Mouse (Mus musculus) thymus, postnatal 36 days (tissue): ENCODE data around the gene Ccr6.

Source experiments
- DNase-seq, 2 experiments: peaks; one replicate each; pipeline ENCODE4 v3.0.0; 2022; ENCODE audit warnings: mixed read lengths in 2 of 2

Gene Ccr6

GRCm38 (mm10) chr17:8285056-8285455 is 49.2 kb downstream of the Ccr6 start:
- DNase-seq: no peak

GRCm38 (mm10) chr17:8286987-8287386 is 51.1 kb downstream of the Ccr6 start:
- DNase-seq: no peak

GRCm38 (mm10) chr17:8289993-8290679 is 54.3 kb downstream of the Ccr6 start:
- no peak for DNase-seq

GRCm38 (mm10) chr17:8290736-8291135 is 54.9 kb downstream of the Ccr6 start:
- no peak for DNase-seq

- DNase-seq: no peak
Measured at GRCm38 (mm10) chr17:8295825-8296224, 60.0 kb downstream of the Ccr6 start.

GRCm38 (mm10) chr17:8296313-8296844 is 60.5 kb downstream of the Ccr6 start:
- no peak for DNase-seq

- DNase-seq: no peak
Measured at GRCm38 (mm10) chr17:8297746-8298145, 61.9 kb downstream of the Ccr6 start.

- DNase-seq: no peak
Measured at GRCm38 (mm10) chr17:8298281-8298680, 62.4 kb downstream of the Ccr6 start.

GRCm38 (mm10) chr17:8299524-8299923 is 63.7 kb downstream of the Ccr6 start:
- no peak for DNase-seq

- DNase-seq: no peak
Measured at GRCm38 (mm10) chr17:8301515-8301914, 65.7 kb downstream of the Ccr6 start.

GRCm38 (mm10) chr17:8302772-8303438 is 67.1 kb downstream of the Ccr6 start:
- DNase-seq: no peak

GRCm38 (mm10) chr17:8303671-8304070 is 67.8 kb downstream of the Ccr6 start:
- no peak for DNase-seq

- no peak for DNase-seq
Measured at GRCm38 (mm10) chr17:8305801-8306200, 70.0 kb downstream of the Ccr6 start.
